Mouse (Mus musculus) cerebellum, adult 2 months (tissue): ENCODE measurements around the gene Il4ra. TPM values are rescaled to one million over a fixed set of nuclear protein-coding genes. Genes with fewer than 3 reads are reported as not detected.

ENCODE experiments used
- DNase-seq, 2 experiments: peaks; one replicate each; pipeline ENCODE4 v3.0.0; 2021
- H3K27ac ChIP-seq: fragments of 200-500 bp; 2 replicates; pipeline ENCODE4 v1.5.1; 2012; ENCODE audit warnings: low read length, control low read depth, inconsistent platforms; ENCODE audit not compliant: insufficient read depth
- H3K27me3 ChIP-seq: fragments of 200-500 bp; 2 replicates; pipeline ENCODE4 v1.6.1; 2012; ENCODE audit warnings: inconsistent platforms, mild to moderate bottlenecking, low read length, moderate library complexity; ENCODE audit not compliant: control insufficient read depth, insufficient read depth
- H3K4me1 ChIP-seq: fragments of 200-500 bp; 2 replicates; pipeline ENCODE4 v1.6.1; 2011; ENCODE audit warnings: low read length; ENCODE audit not compliant: control insufficient read depth, insufficient read depth
- H3K4me3 ChIP-seq: fragments of 200-500 bp; replicated peaks from 2 replicates; pipeline ENCODE3; 2011; ENCODE audit warnings: mild to moderate bottlenecking, low read depth, low read length, control low read depth; ENCODE audit not compliant: insufficient read depth
- CTCF ChIP-seq: fragments of 200-500 bp; IDR thresholded peaks from 2 replicates; pipeline ENCODE4 v1.5.1; 2011; ENCODE audit warnings: low read depth, mild to moderate bottlenecking, control low read depth, low read length, moderate library complexity, borderline replicate concordance; ENCODE audit not compliant: insufficient read depth
- POLR2A ChIP-seq: fragments of 200-500 bp; IDR thresholded peaks from 2 replicates; pipeline ENCODE4 v1.6.1; 2011; ENCODE audit warnings: low read length, control low read depth, borderline replicate concordance; ENCODE audit not compliant: insufficient read depth
- WGBS: fragments of 180-500 bp; shearing (Covaris S2); methylation state at CpG from one replicate; pipeline ENCODE4 v1.1.7; 2018; 5-methylcytosine and 5-hydroxymethylcytosine counted together
- polyA plus RNA-seq: library from polyadenylated mRNA; depleted of rRNA; stranded (reverse); fragments of >200 nt; gene quantifications from 2 replicates; pipeline ENCODE4 v1.2.3, GENCODE M21; 2012

Il4ra gene
- polyA plus RNA-seq, 1 experiment: 8.6 TPM

DNA sequence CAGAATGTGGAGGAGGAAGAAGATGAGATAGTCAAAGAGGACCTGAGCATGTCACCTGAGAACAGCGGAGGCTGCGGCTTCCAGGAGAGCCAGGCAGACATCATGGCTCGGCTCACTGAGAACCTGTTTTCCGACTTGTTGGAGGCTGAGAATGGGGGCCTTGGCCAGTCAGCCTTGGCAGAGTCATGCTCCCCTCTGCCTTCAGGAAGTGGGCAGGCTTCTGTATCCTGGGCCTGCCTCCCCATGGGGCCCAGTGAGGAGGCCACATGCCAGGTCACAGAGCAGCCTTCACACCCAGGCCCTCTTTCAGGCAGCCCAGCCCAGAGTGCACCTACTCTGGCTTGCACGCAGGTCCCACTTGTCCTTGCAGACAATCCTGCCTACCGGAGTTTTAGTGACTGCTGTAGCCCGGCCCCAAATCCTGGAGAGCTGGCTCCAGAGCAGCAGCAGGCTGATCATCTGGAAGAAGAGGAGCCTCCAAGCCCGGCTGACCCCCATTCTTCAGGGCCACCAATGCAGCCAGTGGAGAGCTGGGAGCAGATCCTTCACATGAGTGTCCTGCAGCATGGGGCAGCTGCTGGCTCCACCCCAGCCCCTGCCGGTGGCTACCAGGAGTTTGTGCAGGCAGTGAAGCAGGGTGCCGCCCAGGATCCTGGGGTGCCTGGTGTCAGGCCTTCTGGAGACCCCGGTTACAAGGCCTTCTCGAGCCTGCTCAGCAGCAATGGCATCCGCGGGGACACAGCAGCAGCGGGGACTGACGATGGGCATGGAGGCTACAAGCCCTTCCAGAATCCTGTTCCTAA, 24.0 kb downstream of the Il4ra start:
- TF ChIP-seq CTCF (no peak), POLR2A (no peak)
- no peak overlapping the region for H3K27ac ChIP-seq
- 80% methylated on average over 16 of the region's 16 CpGs for WGBS

DNA sequence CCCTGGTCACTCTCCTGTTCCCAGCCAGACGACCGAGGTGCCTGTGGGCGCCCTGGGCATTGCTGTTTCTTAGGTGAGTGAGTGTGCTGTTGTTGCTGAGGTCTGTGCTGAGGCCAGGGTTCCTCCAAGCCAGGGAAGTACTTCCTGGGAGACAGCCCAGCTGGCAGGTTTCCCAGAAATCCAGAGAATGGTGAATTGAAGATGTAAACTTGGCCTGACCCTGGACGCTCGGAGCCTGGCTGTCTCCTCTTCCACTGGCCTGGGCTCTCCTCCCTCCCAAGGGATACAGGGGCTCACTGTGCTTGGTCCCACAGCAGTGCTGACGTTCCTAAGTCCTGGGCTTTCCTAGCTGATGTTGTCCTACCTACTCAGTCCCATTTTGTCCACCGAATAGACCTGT, 25.1 kb downstream of the Il4ra start:
- H3K27ac ChIP-seq: no peak overlapping the region
- WGBS: 57% methylated on average over 7 of the region's 7 CpGs
- H3K27me3 ChIP-seq: no peaks in the 10 kb centered on the region
- peak; percentile 28 to 47 for DNase-seq
- no peak for TF ChIP-seq POLR2A
- H3K4me1 ChIP-seq: peaks cover 15% of the 10 kb centered on the region
- H3K4me3 ChIP-seq: no peak overlapping the region

More for the DNA sequence above, 24.0 kb downstream of the Il4ra start:
- Histone ChIP-seq H3K27me3 (no peaks in the 10 kb centered on the region), H3K4me1 (peaks cover 15% of the 10 kb centered on the region), H3K4me3 (no peak overlapping the region)
- DNase-seq: no peak

DNA sequence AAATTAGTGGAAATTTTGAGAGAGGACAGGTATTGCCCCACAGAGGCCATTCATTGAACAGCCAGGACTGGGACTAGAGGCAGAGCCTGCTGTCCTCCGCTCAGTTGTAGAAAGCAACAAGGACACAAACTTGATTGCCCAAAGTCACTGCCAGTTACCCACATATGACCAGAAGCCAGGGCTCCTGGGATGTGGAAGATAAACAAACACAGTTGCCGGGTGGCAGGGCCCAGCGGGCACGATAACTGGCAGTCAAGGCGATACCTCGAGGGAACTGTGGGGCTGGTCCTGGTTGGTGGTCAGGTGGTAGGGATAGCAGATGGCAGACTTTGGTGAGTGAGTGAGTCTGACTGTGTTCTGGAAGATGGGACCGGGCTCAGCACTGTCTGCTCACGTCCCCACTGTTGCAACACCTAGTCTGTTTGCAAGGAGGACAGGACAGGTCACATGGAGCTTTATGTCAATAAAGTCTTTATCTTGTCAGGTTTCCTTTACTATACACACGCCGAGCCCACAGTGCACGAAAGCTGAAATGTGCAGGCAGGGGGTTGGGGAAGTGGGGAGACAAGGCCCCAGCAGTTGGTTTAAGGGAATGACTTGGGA, 25.7 kb downstream of the Il4ra start:
- TF ChIP-seq CTCF (no peak), POLR2A (no peak)
- peak; percentile 43 to 49 for DNase-seq
- Histone ChIP-seq H3K27ac (no peak overlapping the region), H3K4me3 (no peak overlapping the region), H3K4me1 (peaks cover 15% of the 10 kb centered on the region), H3K27me3 (no peaks in the 10 kb centered on the region)
- 48% methylated on average over 11 of the region's 11 CpGs for WGBS

DNA sequence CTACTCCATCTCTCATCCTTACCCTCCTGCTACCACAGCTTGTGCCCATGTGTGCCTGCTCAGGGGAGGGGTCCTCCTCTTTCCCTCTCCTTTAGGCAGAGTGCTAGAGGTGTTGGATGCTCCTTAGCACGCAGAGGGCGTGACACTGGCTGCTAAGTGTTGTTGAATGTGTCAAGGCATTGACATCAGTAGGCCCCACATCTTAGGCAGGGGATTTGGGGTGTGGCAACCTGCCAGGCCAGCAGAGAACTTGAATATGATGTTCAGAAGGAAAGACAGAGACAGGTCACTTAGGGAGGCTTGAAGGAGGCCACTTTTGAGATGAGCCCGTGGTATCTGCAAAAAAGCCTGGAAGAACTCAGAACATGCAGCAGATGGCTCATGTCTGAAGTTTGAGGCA, 26.2 kb downstream of the Il4ra start:
- peaks cover 15% of the 10 kb centered on the region for H3K4me1 ChIP-seq
- WGBS: 86% methylated on average over 3 of the region's 3 CpGs
- peak in 1 of 2 experiments; percentile 17 for DNase-seq
- no peak overlapping the region for H3K4me3 ChIP-seq
- H3K27me3 ChIP-seq: no peaks in the 10 kb centered on the region
- TF ChIP-seq POLR2A (no peak), CTCF (no peak)
- no peak overlapping the region for H3K27ac ChIP-seq

DNA sequence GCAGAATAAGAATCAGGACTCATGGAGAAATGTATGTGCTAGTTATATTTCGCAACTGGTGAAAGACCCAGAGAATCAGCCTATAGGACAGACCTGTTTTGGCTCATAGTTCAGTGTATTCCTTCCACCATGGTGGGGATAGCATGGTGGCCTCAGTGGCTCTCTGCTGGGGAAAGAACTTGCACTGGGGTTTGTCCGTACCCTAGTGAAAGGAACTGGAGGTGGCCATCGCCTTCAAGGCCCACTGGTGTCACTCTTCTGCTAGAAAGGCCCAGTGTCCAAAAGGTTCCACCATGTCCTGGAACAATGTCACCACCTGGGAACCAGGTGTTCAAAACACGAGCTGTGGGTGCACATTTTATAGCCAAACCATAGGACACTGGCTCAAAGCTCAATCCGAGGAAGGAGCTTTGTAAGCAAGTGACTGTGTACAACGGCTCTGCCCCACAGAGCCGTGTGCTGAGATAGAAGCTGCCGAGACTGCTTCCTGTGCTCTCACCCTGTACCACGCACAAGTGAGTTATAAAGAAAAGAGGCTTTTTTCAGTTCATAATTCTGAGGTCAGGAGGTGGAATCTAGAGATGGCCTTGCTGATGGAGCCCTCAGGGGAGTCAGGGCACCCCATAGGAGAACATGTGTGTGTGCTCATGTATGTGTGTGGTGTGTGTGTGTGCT, 27.8 kb downstream of the Il4ra start:
- H3K4me3 ChIP-seq: no peak overlapping the region
- peaks cover 15% of the 10 kb centered on the region for H3K4me1 ChIP-seq
- no peaks in the 10 kb centered on the region for H3K27me3 ChIP-seq
- WGBS: 94% methylated on average over 9 of the region's 9 CpGs
- TF ChIP-seq POLR2A: no peak
- TF ChIP-seq CTCF: no peak
- no peak for DNase-seq
- no peak overlapping the region for H3K27ac ChIP-seq

DNA sequence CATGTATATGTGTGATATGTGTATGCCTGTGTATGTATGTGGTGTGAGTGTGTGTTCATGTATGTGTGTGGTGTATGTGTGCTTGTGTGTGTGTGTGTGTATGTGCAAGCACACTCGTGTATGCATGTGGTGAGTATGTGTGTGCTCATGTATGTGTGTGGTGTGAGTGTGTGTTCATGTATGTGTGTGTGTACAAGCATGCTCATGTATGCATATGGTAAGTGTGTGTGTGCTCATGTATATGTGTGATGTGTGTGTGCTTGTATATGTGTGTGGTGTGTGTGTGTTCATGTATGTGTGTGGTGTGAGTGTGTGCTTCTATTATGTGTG, 28.3 kb downstream of the Il4ra start:
- 89% methylated on average over 1 of the region's 1 CpGs for WGBS
- Histone ChIP-seq H3K27me3 (no peaks in the 10 kb centered on the region), H3K4me1 (peaks cover 15% of the 10 kb centered on the region), H3K4me3 (no peak overlapping the region), H3K27ac (no peak overlapping the region)
- TF ChIP-seq POLR2A: no peak
- no peak for DNase-seq

DNA sequence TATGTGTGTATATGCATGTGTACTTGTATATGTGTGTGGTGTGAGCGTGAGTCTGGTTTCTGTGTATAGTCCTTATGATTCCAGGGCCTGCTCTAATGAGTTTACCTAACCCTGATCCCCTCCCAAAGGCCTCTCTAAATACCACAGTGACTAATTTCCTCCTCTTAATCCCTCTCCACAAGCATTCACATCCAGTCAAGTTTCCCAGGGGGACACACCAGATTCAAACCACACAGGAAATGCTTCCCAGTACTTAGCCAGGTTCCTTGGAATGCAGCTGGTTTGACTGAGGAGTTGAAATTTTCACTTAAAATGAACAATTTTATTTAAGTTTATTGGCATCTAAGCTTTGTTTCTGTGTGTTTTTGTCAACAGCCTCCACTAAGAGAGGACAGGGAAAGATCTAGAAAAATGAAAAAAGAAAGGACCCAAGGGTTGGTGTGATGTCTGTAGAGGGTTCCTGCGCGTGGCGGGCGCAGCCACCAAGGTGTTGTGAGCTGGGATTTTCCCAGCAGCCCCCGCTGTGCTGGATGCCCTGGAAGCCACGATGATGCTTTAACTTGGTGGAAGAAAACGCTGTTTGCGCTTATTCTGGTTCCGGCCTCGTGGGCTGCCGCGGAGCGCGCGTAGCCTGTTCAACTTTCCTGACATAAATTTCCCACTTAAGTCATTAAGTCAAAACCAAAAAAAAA, 28.9 kb downstream of the Il4ra start:
- Histone ChIP-seq H3K27ac (no peak overlapping the region), H3K27me3 (no peaks in the 10 kb centered on the region), H3K4me3 (peak overlapping the region; percentile 60), H3K4me1 (peaks cover 15% of the 10 kb centered on the region)
- WGBS: 9% methylated on average over 16 of the region's 16 CpGs
- TF ChIP-seq CTCF (no peak), POLR2A (no peak)
- DNase-seq: no peak

DNA sequence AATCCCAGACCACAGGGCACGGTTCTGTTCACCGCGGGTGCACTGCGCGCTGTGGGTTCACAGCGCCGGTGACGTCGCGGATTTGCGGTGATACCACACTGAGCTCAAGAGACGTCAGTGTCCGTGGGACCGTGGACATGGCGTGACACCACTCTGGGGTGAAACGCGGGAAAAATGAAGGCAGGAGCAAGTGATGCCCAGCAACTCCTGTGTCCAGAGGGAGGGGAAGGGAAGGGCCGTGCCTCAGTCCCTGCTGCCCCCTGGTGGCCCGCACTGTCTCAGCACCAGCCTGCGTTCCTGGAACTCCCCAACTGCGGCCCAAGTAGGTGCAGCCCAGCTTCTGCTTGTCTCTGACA, 29.4 kb downstream of the Il4ra start:
- DNase-seq: peak; percentile 79 to 88
- TF ChIP-seq POLR2A: no peak
- TF ChIP-seq CTCF: peak; percentile 97
- Histone ChIP-seq H3K27me3 (no peaks in the 10 kb centered on the region), H3K27ac (no peak overlapping the region), H3K4me3 (peak overlapping the region; percentile 60), H3K4me1 (peaks cover 15% of the 10 kb centered on the region)
- WGBS: 1% methylated on average over 21 of the region's 21 CpGs
